Mouse (Mus musculus): Measurements from ENCODE around the gene 1700020D05Rik. TPM values are rescaled to one million over a fixed set of nuclear protein-coding genes. Genes with fewer than 3 reads are reported as not detected.

Gene 1700020D05Rik
- 1 to 10 TPM; 1.2 to 2.7 TPM for total RNA-seq (2021)
- long read RNA-seq, experiment 1 = 0 reads
- long read RNA-seq, experiment 2 = 0 reads

GRCm38 (mm10) chr19:5503687-5504086 lies at the start of gene 1700020D05Rik:
1700020D05Rik (minus strand) TSS chr19:5503787.
- no peak for DNase-seq

DNA sequence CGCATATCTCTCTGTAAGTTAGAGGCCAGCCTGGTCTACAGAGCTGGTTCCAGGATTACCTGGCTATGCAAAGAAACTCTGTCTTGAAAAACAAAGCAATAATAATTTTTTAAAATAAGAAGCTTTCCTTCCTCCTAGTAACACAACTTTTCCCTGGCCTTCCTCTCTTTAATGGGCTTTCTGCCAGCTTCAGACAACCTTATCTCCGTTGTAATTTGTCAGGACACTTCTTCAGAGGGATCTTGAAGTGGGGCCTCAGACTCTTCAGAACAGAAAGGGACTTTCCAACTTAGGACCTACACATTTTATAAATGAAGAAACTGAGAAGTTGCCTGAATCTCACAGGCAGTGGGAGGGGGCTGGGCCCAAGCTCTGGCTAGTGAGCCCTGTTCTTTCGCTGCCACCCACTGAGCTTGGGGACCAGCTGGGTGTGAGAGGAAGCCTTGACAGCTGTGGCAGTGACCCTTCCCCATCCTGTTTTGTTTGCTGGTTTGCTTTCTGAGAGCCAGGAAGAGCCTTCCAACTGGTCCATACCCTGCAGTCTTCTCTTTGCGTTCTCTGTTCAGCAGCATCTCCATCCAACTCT lies 44.0 kb upstream of the 1700020D05Rik start:
- no peak for DNase-seq

DNA sequence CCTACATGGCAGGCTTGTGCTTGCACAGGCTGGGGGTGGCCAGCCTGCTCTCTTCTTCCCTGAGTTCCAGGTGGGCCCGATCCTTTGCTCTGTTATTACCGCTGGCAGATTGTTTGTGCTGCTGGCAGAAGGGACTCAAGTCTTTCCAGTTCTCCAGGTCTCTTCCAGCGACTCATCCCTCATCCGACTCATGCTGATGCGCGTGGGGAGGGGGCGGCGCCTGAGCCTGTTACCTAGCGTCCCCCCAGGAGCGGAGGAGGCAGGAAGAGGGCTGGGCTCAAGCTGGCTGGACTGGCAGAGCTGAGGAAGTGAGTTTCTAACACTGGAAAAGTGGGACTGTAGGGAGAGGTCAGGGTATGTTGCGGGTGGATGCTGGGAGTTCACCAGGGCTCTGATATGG lies 40.4 kb upstream of the 1700020D05Rik start:
- DNase-seq = no peak

GRCm38 (mm10) chr19:5543362-5543761 lies 39.8 kb upstream of the 1700020D05Rik start:
- no peak for DNase-seq

GRCm38 (mm10) chr19:5538786-5539185 lies 35.2 kb upstream of the 1700020D05Rik start:
- no peak for DNase-seq

GRCm38 (mm10) chr19:5532520-5532919 lies 28.9 kb upstream of the 1700020D05Rik start:
- DNase-seq = no peak

DNA sequence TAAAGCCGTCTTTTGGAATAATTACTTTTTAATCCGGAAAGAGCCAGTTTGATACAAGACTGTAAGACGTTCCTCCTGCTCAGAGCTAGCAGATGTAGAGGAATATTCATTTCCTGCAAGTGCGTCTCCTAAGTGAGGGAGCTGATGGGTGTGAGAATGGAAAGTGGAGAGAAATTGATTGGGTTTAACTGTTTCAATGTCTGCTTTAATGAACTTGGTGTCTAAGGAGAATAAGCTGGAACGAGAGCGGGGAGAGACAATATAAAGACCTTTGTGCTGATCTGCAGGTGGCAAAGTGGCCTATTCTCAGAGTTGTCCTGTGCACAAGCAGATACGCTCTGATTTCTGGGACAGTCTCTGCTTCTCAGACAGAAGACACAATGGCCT lies 26.5 kb upstream of the 1700020D05Rik start:
- no peak for DNase-seq

DNA sequence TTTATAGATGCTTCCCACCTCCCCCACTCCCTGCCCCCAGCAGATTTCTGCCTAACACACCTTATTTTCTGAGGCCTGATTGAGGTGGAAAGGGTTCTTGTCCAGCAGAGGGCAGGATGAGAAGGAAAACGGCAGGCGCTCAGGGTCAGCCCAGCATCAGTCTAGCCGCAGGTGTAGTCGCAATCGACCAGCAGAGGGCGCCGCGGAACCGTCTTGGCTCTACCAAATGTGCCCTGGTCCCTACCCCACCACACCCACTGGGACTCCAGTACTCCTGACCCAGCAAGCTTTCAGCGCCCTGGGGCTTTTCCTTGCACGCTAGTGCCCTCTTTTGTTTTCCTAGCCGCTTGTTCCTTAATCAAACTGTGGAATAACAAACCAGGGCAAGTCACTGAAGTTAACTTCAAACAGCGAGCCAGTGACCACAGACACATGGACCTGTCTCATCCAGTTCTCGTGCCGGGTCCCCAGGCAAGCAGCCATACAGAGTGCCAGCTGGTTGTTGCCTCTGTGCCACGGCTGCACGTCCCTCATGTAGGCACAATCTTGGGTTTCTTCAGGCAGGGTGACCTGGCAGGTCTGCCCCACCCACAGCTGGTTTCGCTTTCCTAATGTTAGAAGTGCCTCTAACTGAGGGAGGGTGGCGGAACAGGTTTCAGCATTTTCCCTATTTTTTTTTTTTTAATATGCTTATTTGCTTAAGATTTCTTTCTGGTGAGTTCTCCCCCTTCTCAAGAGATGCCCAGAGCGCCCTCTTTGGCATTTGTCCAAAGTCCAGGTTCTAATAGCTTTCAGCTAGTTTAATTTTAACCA lies 25.9 kb upstream of the 1700020D05Rik start:
- peak; percentile 99 for DNase-seq

DNA sequence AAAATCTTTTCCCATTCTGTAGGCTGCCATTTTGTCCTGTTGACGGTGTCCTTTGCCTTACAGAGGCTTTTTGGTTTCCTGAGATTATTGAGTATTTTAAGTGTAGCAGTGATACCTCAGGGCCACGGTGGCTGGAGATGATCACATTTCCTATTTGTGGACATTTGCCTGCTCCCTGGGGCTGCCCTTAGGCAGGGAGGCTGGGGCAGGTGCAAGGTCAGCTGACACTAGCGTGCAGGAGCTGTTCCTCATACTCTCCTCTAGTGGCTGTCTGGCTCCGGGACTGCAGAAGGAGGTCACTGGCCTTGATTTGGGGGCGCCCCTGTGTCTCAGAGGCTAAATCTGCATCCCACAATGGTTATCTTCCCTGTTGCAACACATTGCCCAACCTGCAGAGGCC lies 21.6 kb upstream of the 1700020D05Rik start:
- no peak for DNase-seq

DNA sequence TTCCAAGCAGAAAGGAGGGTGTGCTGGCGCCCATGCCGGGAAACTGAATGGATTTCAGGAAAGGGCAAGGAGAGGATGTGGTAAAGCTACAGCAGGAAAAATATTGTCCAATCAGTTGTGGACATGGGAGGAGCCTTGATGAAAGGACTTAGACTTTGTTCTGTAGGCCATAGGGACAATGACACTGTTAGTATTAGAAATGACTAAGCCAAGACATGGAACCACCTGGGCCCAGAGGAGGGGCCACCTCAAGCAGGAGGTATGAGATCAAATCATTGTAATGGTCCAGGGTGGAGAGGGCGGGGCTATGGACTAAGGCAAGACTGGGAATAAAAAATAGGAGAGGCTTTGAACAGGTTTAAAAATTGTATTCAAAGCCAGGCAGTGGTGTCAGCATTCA lies 15.1 kb upstream of the 1700020D05Rik start:
- DNase-seq = no peak

DNA sequence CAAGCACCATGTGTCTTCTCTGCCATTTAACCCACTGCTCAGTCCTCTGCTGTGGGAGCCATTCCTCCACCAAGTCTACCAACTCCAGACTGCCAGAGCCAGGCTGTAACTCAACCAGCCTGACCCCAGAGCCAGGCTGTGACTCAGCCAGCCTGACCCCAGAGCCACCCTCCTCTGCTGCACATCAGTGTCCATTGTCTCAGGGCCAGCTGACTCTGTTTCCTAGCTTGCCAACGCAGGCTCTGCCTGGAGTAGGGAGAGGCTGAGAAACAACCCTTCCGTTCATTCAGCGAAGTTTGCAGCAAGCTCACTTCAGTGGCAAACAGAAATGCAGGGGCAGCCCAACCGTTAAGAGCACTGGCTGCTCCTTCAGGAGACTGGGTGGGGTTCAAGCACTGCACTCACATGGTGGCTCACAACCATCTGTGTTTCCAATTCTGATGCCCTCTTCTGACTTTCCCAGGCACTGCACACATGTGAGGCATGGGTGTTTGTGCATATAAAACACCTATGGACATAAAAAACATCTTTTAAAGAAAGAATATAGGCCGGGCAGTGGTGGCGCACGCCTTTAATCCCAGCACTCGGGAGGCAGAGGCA lies 13.4 kb upstream of the 1700020D05Rik start:
- no peak for DNase-seq

- DNase-seq = no peak
Measured at GRCm38 (mm10) chr19:5515840-5516777, 12.5 kb upstream of the 1700020D05Rik start.

DNA sequence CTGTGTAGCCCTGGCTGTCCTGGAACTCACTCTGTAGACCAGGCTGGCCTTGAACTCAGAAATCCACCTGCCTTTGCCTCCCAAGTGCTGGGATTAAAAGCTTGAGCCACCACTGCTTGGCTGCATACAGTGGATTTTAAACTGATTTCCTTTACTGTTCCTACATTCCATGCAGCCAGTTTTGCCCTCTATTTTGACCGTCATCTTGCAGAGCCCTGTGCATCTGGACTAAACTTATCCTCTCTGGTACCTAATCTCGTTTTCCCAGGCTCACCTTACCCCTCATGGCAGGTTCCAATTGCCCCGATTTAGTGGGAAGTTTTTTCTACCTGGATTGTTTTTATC lies 9.4 kb upstream of the 1700020D05Rik start:
- no peak for DNase-seq

- no peak for DNase-seq
Measured at GRCm38 (mm10) chr19:5512091-5513004, 8.8 kb upstream of the 1700020D05Rik start.

DNA sequence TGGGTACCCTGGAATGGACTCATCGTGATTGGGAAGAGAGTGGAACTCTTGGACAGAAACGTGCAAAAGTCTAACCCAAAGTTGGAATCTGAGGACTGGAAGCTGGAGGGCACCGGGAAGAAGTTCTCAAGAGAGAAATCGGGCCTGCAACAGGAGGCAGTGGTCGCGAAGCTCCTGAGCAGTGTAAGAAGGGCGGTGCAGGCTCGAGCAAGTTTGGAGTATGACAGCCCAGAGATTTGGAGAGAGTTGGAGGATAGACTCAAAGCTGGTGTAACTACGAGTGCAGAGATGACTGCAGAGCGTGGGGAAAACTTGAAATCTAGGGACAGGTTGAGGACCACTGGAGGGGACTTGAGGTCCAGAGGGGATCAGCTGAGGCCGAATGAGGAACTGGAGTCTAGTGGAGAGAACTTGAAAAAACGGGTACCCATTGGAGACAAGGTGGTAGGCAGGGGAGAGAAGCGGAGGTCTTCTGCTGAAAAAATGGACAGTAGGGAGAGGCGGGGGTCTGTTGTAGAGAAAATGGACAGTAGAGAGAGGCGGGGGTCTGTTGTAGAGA lies 7.6 kb upstream of the 1700020D05Rik start:
- no peak for DNase-seq

- DNase-seq = peak; percentile 97
Measured at GRCm38 (mm10) chr19:5510031-5511026, 6.7 kb upstream of the 1700020D05Rik start, which contains the start of gene Snx32. Snx32 (minus strand) TSS chr19:5510538.

- DNase-seq = no peak
Measured at GRCm38 (mm10) chr19:5500330-5500875, 3.2 kb downstream of the 1700020D05Rik start.

GRCm38 (mm10) chr19:5496052-5496370 lies 7.6 kb downstream of the 1700020D05Rik start:
- no peak for DNase-seq

DNA sequence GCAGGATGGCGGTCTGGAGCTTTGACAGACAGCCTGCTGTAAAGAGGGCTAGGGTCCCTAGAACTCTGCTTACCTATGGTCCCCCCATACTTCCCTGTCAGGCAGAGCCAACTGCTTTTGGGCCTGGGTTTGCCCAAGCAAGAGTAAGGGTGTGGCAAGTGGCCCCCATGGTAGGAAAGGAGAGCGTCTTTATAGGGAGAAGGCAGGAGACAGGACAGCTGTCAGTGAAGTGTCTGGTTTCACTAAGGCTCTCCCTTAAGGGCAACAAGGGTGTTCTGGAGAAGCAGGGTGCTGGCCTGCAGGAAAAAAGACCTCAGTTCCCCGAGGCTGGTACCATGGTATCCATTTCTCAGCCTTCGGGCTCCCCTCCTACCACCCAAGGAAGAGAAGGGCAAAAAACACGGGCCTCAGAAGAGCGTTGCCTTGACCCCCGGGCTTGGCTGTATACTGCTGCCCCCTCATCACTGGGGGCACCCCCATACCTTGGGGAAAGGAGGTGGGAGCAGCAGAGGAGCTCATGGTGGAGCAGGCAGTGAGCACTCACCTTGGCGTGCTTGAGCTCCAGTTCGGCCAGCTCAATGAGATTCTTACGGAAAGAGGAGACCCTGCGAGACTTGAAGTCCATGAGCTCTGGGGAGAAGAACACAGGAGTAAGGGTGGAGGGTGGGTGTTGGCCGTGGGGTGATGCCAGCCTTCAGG lies 8.1 kb downstream of the 1700020D05Rik start:
- DNase-seq = no peak
